Mouse (Mus musculus) megakaryocyte, embryonic 14.5 days (primary cell): Measurements from ENCODE around the gene Naga.

Experiments
- FLI1 ChIP-seq: IDR thresholded peaks from 2 replicates; pipeline ENCODE4 v1.6.1; 2012; ENCODE audit warnings: low read length, inconsistent platforms, mixed read lengths
- GATA1 ChIP-seq: IDR thresholded peaks from 3 replicates; pipeline ENCODE4 v1.6.1; 2012; ENCODE audit warnings: mixed read lengths, low read length, inconsistent platforms, borderline replicate concordance

DNA sequence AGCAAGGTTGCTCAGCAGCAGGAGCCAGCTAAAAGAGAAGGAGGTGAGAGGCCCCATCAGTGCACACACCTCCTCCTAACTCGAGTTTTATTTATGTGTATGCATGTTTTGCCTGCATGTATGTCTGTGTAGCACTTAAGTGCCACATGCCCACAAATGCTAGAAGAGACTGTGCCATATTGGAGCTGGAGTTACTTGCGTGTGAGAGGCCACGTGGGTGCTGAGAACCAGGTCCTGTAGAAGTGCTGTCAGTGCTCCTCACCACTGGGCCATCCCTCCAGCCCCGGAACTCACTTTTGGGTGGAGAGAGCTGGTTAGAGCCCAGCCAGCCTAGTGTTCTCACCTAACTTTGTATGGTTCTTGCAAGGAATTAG is 8.6 kb upstream of the Naga start:
- no peak for TF ChIP-seq GATA1
- no peak for TF ChIP-seq FLI1
